Mouse (Mus musculus) heart, adult 11 months (tissue): ENCODE measurements around the gene Nkx2-2.
"Not testable (repeated sequence)": the region's sequence is repeated elsewhere in the genome, so short reads cannot be mapped to it uniquely, and the experiment has no call there.

ENCODE experiments used
- DNase-seq: peaks from one replicate; pipeline ENCODE4 v3.0.0; 2022

Nkx2-2 gene

GRCm38 (mm10) chr2:147181304-147181665 lies 12.8 kb downstream of the Nkx2-2 start:
- no peak for DNase-seq

GRCm38 (mm10) chr2:147180649-147181303 lies 13.3 kb downstream of the Nkx2-2 start:
- DNase-seq = peak; percentile 78

- DNase-seq = peak; percentile 93
Observed at GRCm38 (mm10) chr2:147178091-147179059, 15.7 kb downstream of the Nkx2-2 start.

- peak; percentile 93 for DNase-seq
Observed at GRCm38 (mm10) chr2:147177672-147178071, 16.4 kb downstream of the Nkx2-2 start.

- DNase-seq = peak; percentile 74
Observed at GRCm38 (mm10) chr2:147175296-147175695, 18.7 kb downstream of the Nkx2-2 start.

GRCm38 (mm10) chr2:147173751-147174150 lies 20.3 kb downstream of the Nkx2-2 start:
- peak; percentile 75 for DNase-seq

- not testable (repeated sequence) for DNase-seq
Observed at GRCm38 (mm10) chr2:147170538-147170937, 23.5 kb downstream of the Nkx2-2 start.

- peak; percentile 86 for DNase-seq
Observed at GRCm38 (mm10) chr2:147165863-147166262, 28.2 kb downstream of the Nkx2-2 start.

- no peak for DNase-seq
Observed at GRCm38 (mm10) chr2:147165376-147165775, 28.7 kb downstream of the Nkx2-2 start.

- DNase-seq = no peak
Observed at GRCm38 (mm10) chr2:147152543-147152942, 41.5 kb downstream of the Nkx2-2 start.
